Mouse (Mus musculus) testis, postnatal 10 days (tissue): Measurements from ENCODE around the gene Fgfr1op.

Experiments used
- DNase-seq: peaks from one replicate; pipeline ENCODE4 v3.0.0; 2021; ENCODE audit warnings: low spot score

The Fgfr1op gene

GRCm38 (mm10) chr17:8228622-8229021 lies 63.3 kb downstream of the Fgfr1op start:
- DNase-seq: no peak

GRCm38 (mm10) chr17:8229607-8230006 lies 64.3 kb downstream of the Fgfr1op start:
- no peak for DNase-seq

GRCm38 (mm10) chr17:8232089-8232488 lies 66.8 kb downstream of the Fgfr1op start:
- no peak for DNase-seq

- DNase-seq: no peak
These were observed 68.4 kb downstream of the Fgfr1op start for GRCm38 (mm10) chr17:8233618-8234214.

GRCm38 (mm10) chr17:8234537-8234936 lies 69.2 kb downstream of the Fgfr1op start:
- no peak for DNase-seq

- no peak for DNase-seq
These were observed 70.4 kb downstream of the Fgfr1op start, which contains the start of gene Ccr6 for GRCm38 (mm10) chr17:8235743-8236142. Gene Ccr6, plus strand, starts transcription at chr17:8236043.

- no peak for DNase-seq
These were observed 72.9 kb downstream of the Fgfr1op start for GRCm38 (mm10) chr17:8238012-8238710.

- DNase-seq: no peak
These were observed 74.3 kb downstream of the Fgfr1op start for GRCm38 (mm10) chr17:8239561-8239960.

- DNase-seq: no peak
These were observed 75.2 kb downstream of the Fgfr1op start for GRCm38 (mm10) chr17:8240517-8240916.

- no peak for DNase-seq
These were observed 76.3 kb downstream of the Fgfr1op start for GRCm38 (mm10) chr17:8241645-8242044.

GRCm38 (mm10) chr17:8242186-8242585 lies 76.9 kb downstream of the Fgfr1op start:
- DNase-seq: no peak

- DNase-seq: no peak
These were observed 78.8 kb downstream of the Fgfr1op start for GRCm38 (mm10) chr17:8244124-8244523.

- no peak for DNase-seq
These were observed 80.9 kb downstream of the Fgfr1op start for GRCm38 (mm10) chr17:8246102-8246754.
